Mouse (Mus musculus) kidney, adult 2 months (tissue): ENCODE data around the gene Slc26a11. TPM values are rescaled to one million over a fixed set of nuclear protein-coding genes. Genes with fewer than 3 reads are reported as not detected.
A peak's percentile ranks its signal among the peaks of the same experiment; 100 is the strongest.
"Not testable (repeated sequence)": the region's sequence is repeated elsewhere in the genome, so short reads cannot be mapped to it uniquely, and the experiment has no call there.

Source experiments
- DNase-seq: peaks from one replicate; pipeline ENCODE4 v3.0.0; 2021
- H3K27ac ChIP-seq: fragments of 200-500 bp; 2 replicates; pipeline ENCODE4 v1.5.1; 2012; ENCODE audit warnings: low read depth, low read length, control low read depth, inconsistent platforms; ENCODE audit not compliant: insufficient read depth
- H3K27me3 ChIP-seq: fragments of 200-500 bp; replicated peaks from 2 replicates; pipeline ENCODE4 v1.6.1; 2012; ENCODE audit warnings: mild to moderate bottlenecking, moderate library complexity, low read length, inconsistent platforms; ENCODE audit not compliant: control insufficient read depth, insufficient read depth
- H3K36me3 ChIP-seq: fragments of 200-500 bp; 2 replicates; pipeline ENCODE4 v1.6.1; 2012; ENCODE audit warnings: mild to moderate bottlenecking, moderate library complexity, low read length, inconsistent platforms; ENCODE audit not compliant: control insufficient read depth, insufficient read depth
- H3K4me1 ChIP-seq: fragments of 200-500 bp; 2 replicates; pipeline ENCODE4 v1.6.1; 2011; ENCODE audit warnings: low read length; ENCODE audit not compliant: control insufficient read depth, insufficient read depth
- H3K4me3 ChIP-seq: fragments of 200-500 bp; 2 replicates; pipeline ENCODE4 v1.5.1; 2011; ENCODE audit warnings: mild to moderate bottlenecking, low read depth, low read length, control low read depth; ENCODE audit not compliant: insufficient read depth
- CTCF ChIP-seq: fragments of 200-500 bp; conservative IDR thresholded peaks from 2 replicates; pipeline ENCODE4 v1.5.1; 2011; ENCODE audit warnings: low read depth, mild to moderate bottlenecking, control low read depth, low read length, moderate library complexity, mixed read lengths; ENCODE audit not compliant: insufficient read depth, insufficient read length
- POLR2A ChIP-seq: fragments of 200-500 bp; IDR thresholded peaks from one replicate; pipeline ENCODE4 v1.6.1; 2011; ENCODE audit warnings: low read depth, low read length, control low read depth
- WGBS: fragments of 180-500 bp; shearing (Covaris S2); methylation state at CpG from one replicate; pipeline ENCODE4 v1.1.7; 2018; 5-methylcytosine and 5-hydroxymethylcytosine counted together
- polyA plus RNA-seq: library from polyadenylated mRNA; depleted of rRNA; stranded (reverse); fragments of >200 nt; gene quantifications from 2 replicates; pipeline ENCODE4 v1.2.3, GENCODE M21; 2012

Gene Slc26a11
- polyA plus RNA-seq, 1 experiment: 13.0 TPM

DNA sequence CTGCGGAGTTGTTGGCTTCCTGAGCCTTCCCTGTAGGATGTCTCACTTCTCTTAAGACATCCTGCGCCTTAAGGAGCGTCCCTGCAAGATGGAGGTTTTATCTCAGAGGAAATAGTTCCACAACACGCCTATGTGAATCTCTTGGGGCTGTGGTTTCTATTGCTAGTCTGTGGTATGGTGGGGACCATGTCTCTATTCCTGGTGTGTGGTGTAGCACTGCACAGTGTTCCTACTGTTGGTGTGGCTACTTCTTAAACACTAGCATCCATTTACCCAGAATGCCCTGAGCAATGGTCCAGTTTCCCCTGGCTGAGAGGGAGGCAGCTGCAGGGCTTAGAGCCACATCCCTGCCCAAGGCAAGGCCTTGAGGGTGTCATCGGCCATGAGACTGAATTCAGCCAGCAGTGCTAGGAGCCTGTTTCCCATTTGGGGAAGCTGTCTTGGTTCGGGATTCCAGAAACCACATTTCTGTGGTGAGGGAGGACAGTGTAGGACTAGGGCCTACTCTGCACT is 27.0 kb downstream of the Slc26a11 start:
- H3K27me3 ChIP-seq: no peaks in the 10 kb centered on the region
- 87% methylated on average over 6 of the region's 6 CpGs for WGBS
- no peak overlapping the region for H3K4me3 ChIP-seq
- TF ChIP-seq POLR2A (no peak), CTCF (no peak)
- no peaks in the 10 kb centered on the region for H3K4me1 ChIP-seq
- no peaks in the 10 kb centered on the region for H3K36me3 ChIP-seq
- no peak overlapping the region for H3K27ac ChIP-seq
- DNase-seq: no peak

DNA sequence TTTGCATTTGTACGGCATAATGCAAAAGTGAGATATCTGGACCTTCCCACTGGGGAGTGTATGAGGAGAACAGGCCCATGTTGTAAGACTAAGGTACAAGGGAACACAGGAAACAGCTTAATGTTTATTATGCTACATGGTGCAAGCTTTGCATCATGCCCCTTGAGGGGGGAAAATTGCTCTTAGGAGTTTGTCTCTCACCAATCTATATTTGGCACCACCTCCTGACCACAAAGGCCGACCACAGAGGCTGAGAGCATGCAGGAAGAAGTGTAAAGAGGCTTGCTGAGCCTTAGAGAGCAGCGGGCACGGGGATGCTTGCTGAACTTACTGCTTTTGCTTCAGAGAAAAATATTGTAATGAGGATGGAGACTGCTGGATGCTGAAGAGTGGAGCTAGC is 29.5 kb downstream of the Slc26a11 start:
- WGBS: 85% methylated on average over 4 of the region's 4 CpGs
- no peak for DNase-seq
- H3K27ac ChIP-seq: no peak overlapping the region
- TF ChIP-seq CTCF (no peak), POLR2A (no peak)
- H3K27me3 ChIP-seq: no peaks in the 10 kb centered on the region
- H3K4me3 ChIP-seq: no peak overlapping the region
- no peaks in the 10 kb centered on the region; the same call in 1 of the 2 replicates for H3K4me1 ChIP-seq
- no peaks in the 10 kb centered on the region for H3K36me3 ChIP-seq

DNA sequence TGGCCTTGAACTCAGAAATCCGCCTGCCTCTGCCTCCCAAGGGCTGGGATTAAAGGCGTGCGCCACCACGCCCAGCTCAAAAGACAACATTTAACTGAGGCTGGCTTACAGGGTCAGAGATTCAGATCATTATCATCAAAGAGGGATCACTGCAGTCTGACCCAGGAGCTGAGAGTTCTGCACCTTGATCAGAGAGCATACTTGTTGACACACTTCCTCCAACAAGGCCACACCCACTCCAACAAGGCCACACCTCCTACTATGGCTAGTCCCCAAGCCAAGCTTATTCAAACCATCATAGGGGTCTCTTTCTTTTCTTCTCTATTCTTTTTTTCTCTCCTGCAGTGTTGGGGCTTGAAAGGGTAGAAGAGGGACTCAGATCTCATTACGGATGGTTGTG is 30.9 kb downstream of the Slc26a11 start:
- H3K27ac ChIP-seq: no peak overlapping the region
- WGBS: 91% methylated on average over 5 of the region's 5 CpGs
- TF ChIP-seq POLR2A (no peak), CTCF (no peak)

DNA sequence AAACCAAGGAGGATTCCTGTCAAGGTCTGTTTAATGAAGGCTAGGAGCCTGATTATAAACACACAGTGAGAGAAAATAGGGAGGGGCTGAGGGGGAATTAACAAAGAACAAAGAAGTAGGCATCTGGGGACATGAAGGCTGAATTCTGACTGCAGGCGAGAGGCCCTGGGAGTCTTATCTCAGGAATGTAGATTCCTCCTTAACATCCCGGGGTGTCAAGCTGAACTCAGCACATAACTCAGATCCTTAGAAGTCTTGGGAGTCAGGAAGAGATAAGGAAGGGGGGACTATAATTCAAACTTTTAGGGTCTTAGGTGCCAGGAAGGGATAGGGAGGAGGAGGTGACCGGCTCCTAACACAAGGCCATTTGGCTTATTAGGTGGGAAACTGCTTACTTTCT is 31.9 kb downstream of the Slc26a11 start:
- not testable (repeated sequence) for H3K4me1 ChIP-seq, H3K27me3 ChIP-seq, H3K27ac ChIP-seq, H3K4me3 ChIP-seq, DNase-seq, H3K36me3 ChIP-seq
- 46% methylated on average over 3 of the region's 3 CpGs for WGBS

More for the DNA sequence above, 30.9 kb downstream of the Slc26a11 start:
- DNase-seq: no peak
- Histone ChIP-seq H3K36me3 (no peaks in the 10 kb centered on the region), H3K27me3 (no peaks in the 10 kb centered on the region), H3K4me3 (no peak overlapping the region), H3K4me1 (no peaks in the 10 kb centered on the region; the same call in 1 of the 2 replicates)

DNA sequence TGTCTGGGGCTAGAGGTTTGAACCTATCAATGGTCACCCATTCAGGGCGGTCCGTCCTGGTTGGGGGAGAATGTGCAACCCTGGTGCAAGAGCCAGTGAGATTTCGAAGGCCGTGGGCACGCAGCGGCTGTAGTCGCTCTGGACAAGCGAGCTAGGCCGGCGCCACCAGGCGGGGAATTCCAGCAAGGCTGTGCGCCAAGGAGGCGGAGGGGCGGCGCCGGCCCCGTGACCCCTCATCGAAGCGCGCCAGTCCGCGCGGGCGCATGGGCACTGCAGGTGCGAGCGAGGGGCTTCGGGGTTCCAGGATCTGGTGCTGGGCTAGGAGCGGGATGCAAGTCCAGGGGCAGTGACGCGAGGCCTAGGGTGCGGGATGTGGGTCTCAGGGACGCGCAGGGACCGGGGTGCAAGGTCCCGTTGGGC is 34.5 kb downstream of the Slc26a11 start:
- WGBS: under 1% methylated on average over 33 of the region's 35 CpGs
- peak; percentile 88 for DNase-seq
- TF ChIP-seq POLR2A (peak; percentile 10), CTCF (peak; percentile 36; the same call in 1 of the 2 replicates)
- Histone ChIP-seq H3K27me3 (no peaks in the 10 kb centered on the region), H3K4me1 (peaks cover 12% of the 10 kb centered on the region), H3K4me3 (peak overlapping the region; percentile 87), H3K36me3 (no peaks in the 10 kb centered on the region), H3K27ac (peak overlapping the region; percentile 94)

DNA sequence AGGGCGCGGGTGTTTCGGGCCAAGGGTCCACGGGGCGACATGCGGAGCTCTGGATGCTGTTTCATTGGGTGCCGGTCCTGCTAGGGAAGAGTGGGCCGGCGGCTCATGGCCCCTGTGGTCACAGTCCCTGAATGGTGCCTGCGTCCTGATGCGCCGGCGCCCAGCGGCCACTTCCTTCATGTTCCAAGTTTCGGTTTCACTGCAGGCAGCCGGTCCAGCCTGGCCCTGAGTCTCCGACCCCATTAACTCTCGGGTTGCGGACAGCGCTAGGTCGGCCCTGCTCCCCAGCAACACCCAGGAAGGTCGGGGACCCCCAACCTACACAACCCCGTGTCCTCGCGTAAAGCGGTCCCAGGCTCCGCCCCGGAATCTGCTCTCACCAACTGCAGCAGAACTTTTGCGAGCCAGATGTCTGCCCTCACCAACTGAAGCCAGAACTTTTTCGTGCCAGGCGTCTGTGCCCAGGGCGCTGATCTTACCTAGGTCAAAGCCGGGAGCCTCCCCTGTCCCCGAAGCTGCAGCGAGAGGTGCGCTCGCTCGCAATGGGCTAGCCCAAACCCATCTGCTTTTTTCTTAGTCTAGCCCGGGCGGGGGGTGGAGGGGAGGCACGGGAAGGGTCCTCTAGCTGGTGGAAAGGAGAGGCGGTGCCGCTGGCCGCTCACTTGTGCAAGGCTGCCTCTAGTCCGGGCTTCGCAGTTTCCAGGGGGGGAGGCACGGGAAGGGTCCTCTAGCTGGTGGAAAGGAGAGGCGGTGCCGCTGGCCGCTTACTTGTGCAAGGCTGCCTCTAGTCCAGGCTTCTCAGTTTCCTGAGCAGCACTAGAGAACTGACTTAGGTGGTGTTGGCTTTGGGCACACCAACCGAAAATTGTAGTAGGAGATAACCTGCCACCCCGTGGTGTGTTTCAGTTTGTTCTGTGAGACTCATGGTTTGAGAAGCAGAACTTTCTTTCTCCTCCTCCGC is 35.2 kb downstream of the Slc26a11 start:
- TF ChIP-seq POLR2A: no peak
- TF ChIP-seq CTCF: no peak
- peak overlapping the region; percentile 94 for H3K27ac ChIP-seq
- WGBS: 2% methylated on average over 53 of the region's 53 CpGs
- H3K4me1 ChIP-seq: peaks cover 12% of the 10 kb centered on the region
- H3K27me3 ChIP-seq: no peaks in the 10 kb centered on the region
- no peaks in the 10 kb centered on the region for H3K36me3 ChIP-seq
- H3K4me3 ChIP-seq: peak overlapping the region; percentile 87
- DNase-seq: peak; percentile 86

DNA sequence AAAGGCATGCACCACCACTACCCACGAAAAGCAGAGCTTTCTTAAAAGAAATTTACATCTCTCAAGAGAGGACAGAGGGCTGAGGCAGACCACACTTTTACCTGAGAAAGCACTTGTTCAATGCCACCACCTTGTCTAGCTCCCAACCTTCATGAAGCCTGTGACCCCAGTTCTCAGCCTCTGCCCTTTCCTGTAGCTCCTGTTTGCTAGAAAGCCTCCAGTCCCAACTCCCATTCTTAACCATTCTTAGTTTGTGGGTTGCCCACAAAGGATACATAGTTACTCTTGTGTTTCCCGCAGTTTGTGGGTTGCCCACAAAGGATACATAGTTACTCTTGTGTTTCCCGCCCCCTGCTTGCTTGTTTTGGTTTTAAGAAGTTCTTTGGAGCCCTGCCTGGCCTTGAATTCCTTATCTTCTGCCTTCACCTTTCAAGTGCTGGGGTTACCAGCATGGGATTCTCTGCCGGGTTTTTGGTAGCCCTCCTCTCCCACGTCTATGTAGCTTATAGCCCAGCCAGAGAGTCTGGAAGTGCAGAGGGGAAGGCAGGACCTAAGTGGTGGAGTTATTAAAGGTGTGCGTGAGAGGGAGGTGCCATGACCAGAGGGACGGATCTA is 36.1 kb downstream of the Slc26a11 start:
- H3K4me3 ChIP-seq: peak overlapping the region; percentile 20; the same call in 1 of the 2 replicates
- peaks cover 12% of the 10 kb centered on the region for H3K4me1 ChIP-seq
- peak overlapping the region; percentile 77; the same call in 1 of the 2 replicates for H3K27ac ChIP-seq
- no peaks in the 10 kb centered on the region for H3K36me3 ChIP-seq
- 57% methylated on average over 7 of the region's 7 CpGs for WGBS
- no peak for DNase-seq
- TF ChIP-seq POLR2A (no peak), CTCF (no peak)
- no peaks in the 10 kb centered on the region for H3K27me3 ChIP-seq
